Mouse (Mus musculus) frontal cortex, postnatal 36 days (tissue): Measurements from ENCODE around the gene Nell2.

ENCODE experiments used
- DNase-seq, 2 experiments: peaks; one replicate each; pipeline ENCODE4 v3.0.0; 2022; ENCODE audit warnings: low spot score in 2 of 2

Nell2 gene

GRCm38 (mm10) chr15:95354806-95355205 lies 173.6 kb downstream of the Nell2 start:
- DNase-seq, result no peak

GRCm38 (mm10) chr15:95334323-95335296 lies 193.7 kb downstream of the Nell2 start:
- peak in 1 of 2 experiments; percentile 37 for DNase-seq

GRCm38 (mm10) chr15:95333229-95333628 lies 195.1 kb downstream of the Nell2 start:
- DNase-seq, result no peak

- DNase-seq, result no peak
These were observed 197.4 kb downstream of the Nell2 start for GRCm38 (mm10) chr15:95330926-95331325.

GRCm38 (mm10) chr15:95322744-95323143 lies 205.6 kb downstream of the Nell2 start:
- no peak for DNase-seq

GRCm38 (mm10) chr15:95316626-95317025 lies 211.7 kb downstream of the Nell2 start:
- no peak for DNase-seq

- DNase-seq, result no peak
These were observed 213.6 kb downstream of the Nell2 start for GRCm38 (mm10) chr15:95314808-95315145.

- DNase-seq, result no peak
These were observed 214.1 kb downstream of the Nell2 start for GRCm38 (mm10) chr15:95314121-95314807.

GRCm38 (mm10) chr15:95313286-95313685 lies 215.1 kb downstream of the Nell2 start:
- DNase-seq, result peak in 1 of 2 experiments; percentile 37

- no peak for DNase-seq
These were observed 224.3 kb downstream of the Nell2 start for GRCm38 (mm10) chr15:95304102-95304501.

- no peak for DNase-seq
These were observed 231.8 kb downstream of the Nell2 start for GRCm38 (mm10) chr15:95296561-95296960.

- DNase-seq, result no peak
These were observed 239.3 kb downstream of the Nell2 start for GRCm38 (mm10) chr15:95289047-95289446.

GRCm38 (mm10) chr15:95285199-95285598 lies 243.2 kb downstream of the Nell2 start:
- no peak for DNase-seq

GRCm38 (mm10) chr15:95280986-95281385 lies 247.4 kb downstream of the Nell2 start:
- no peak for DNase-seq

GRCm38 (mm10) chr15:95278001-95278400 lies 250.4 kb downstream of the Nell2 start:
- DNase-seq, result no peak

- DNase-seq, result no peak
These were observed 251.8 kb downstream of the Nell2 start for GRCm38 (mm10) chr15:95276556-95276955.

GRCm38 (mm10) chr15:95275553-95275952 lies 252.8 kb downstream of the Nell2 start:
- DNase-seq, result no peak

- DNase-seq, result no peak
These were observed 255.1 kb downstream of the Nell2 start for GRCm38 (mm10) chr15:95273236-95273635.

GRCm38 (mm10) chr15:95272167-95272566 lies 256.2 kb downstream of the Nell2 start:
- no peak for DNase-seq

- DNase-seq, result no peak
These were observed 268.5 kb downstream of the Nell2 start for GRCm38 (mm10) chr15:95259671-95260450.

- DNase-seq, result no peak
These were observed 271.2 kb downstream of the Nell2 start for GRCm38 (mm10) chr15:95257131-95257530.

- no peak for DNase-seq
These were observed 282.8 kb downstream of the Nell2 start for GRCm38 (mm10) chr15:95245516-95245915.
